Mouse (Mus musculus) liver, adult 2 months (tissue): ENCODE measurements around the gene Spata9. TPM values are rescaled to one million over a fixed set of nuclear protein-coding genes. Genes with fewer than 3 reads are reported as not detected.

Source experiments
- DNase-seq: peaks from one replicate; pipeline ENCODE4 v3.0.0-alpha.2; 2011; ENCODE audit warnings: low read depth, low spot score; ENCODE audit errors: extremely low read depth
- H3K27ac ChIP-seq: fragments of 200-500 bp; replicated peaks from 2 replicates; pipeline ENCODE4 v1.5.1; 2012; ENCODE audit warnings: low read depth, mild to moderate bottlenecking, control low read depth, inconsistent platforms, low read length; ENCODE audit not compliant: insufficient read depth
- H3K27me3 ChIP-seq: fragments of 200-500 bp; 2 replicates; pipeline ENCODE4 v1.6.1; 2012; ENCODE audit warnings: mild to moderate bottlenecking, moderate library complexity, low read length, inconsistent platforms; ENCODE audit not compliant: control insufficient read depth, insufficient read depth
- H3K36me3 ChIP-seq: fragments of 200-500 bp; 2 replicates; pipeline ENCODE4 v1.6.1; 2012; ENCODE audit warnings: low read length, inconsistent platforms; ENCODE audit not compliant: control insufficient read depth, insufficient read depth
- H3K4me1 ChIP-seq: fragments of 200-500 bp; 2 replicates; pipeline ENCODE4 v1.6.1; 2011; ENCODE audit warnings: low read length; ENCODE audit not compliant: control insufficient read depth, insufficient read depth
- H3K4me3 ChIP-seq: fragments of 200-500 bp; 2 replicates; pipeline ENCODE4 v1.5.1; 2011; ENCODE audit warnings: low read depth, mild to moderate bottlenecking, control low read depth, low read length, moderate library complexity; ENCODE audit not compliant: insufficient read depth
- H3K79me2 ChIP-seq: fragments of 200-500 bp; 2 replicates; pipeline ENCODE4 v1.6.1; 2012; ENCODE audit warnings: inconsistent platforms, mild to moderate bottlenecking, low read length, moderate library complexity; ENCODE audit not compliant: control insufficient read depth, insufficient read depth
- H3K9ac ChIP-seq: fragments of 200-500 bp; 2 replicates; pipeline ENCODE4 v1.6.1; 2012; ENCODE audit warnings: low read depth, mild to moderate bottlenecking, control low read depth, inconsistent platforms, low read length
- CTCF ChIP-seq: fragments of 200-500 bp; IDR thresholded peaks from 2 replicates; pipeline ENCODE4 v1.5.1; 2011; ENCODE audit warnings: low read depth, low read length, control low read depth
- POLR2A ChIP-seq: fragments of 200-500 bp; IDR thresholded peaks from 2 replicates; pipeline ENCODE4 v1.6.1; 2011; ENCODE audit warnings: low read length, control low read depth; ENCODE audit not compliant: insufficient read depth; ENCODE audit errors: extremely low read depth
- WGBS: fragments of 180-500 bp; shearing (Covaris S2); methylation state at CpG from one replicate; pipeline ENCODE4 v1.1.7; 2018; 5-methylcytosine and 5-hydroxymethylcytosine counted together
- polyA plus RNA-seq: library from polyadenylated mRNA; depleted of rRNA; stranded (reverse); fragments of >200 nt; gene quantifications from 2 replicates; pipeline ENCODE4 v1.2.3, GENCODE M21; 2012; rRNA removed
- total RNA-seq: library from RNA; depleted of rRNA; stranded (reverse); fragments of >200 nt; gene quantifications from 2 replicates; pipeline ENCODE4 v1.2.3, GENCODE M21; 2014; rRNA removed

Gene Spata9
- total and polyA plus RNA-seq, 2 experiments = not detected

GRCm38 (mm10) chr13:76021782-76022181 lies 54.8 kb downstream of the Spata9 start:
- H3K4me3 ChIP-seq = no peak overlapping the region
- no peak overlapping the region for H3K27ac ChIP-seq
- peaks cover under 1% of the 10 kb centered on the region; the same call in 1 of the 2 replicates for H3K79me2 ChIP-seq
- TF ChIP-seq POLR2A = no peak
- TF ChIP-seq CTCF = no peak
- H3K27me3 ChIP-seq = no peaks in the 10 kb centered on the region
- no peaks in the 10 kb centered on the region; the same call in 1 of the 2 replicates for H3K4me1 ChIP-seq
- H3K9ac ChIP-seq = no peak overlapping the region
- no peaks in the 10 kb centered on the region for H3K36me3 ChIP-seq
- no peak for DNase-seq
- 98% methylated on average over 2 of the region's 2 CpGs for WGBS

GRCm38 (mm10) chr13:76024588-76024987 lies 57.6 kb downstream of the Spata9 start:
- H3K9ac ChIP-seq = no peak overlapping the region
- WGBS = 61% methylated on average over 3 of the region's 3 CpGs
- H3K27me3 ChIP-seq = no peaks in the 10 kb centered on the region
- no peak for TF ChIP-seq POLR2A
- H3K79me2 ChIP-seq = no peaks in the 10 kb centered on the region
- H3K4me1 ChIP-seq = no peaks in the 10 kb centered on the region
- H3K27ac ChIP-seq = no peak overlapping the region
- H3K4me3 ChIP-seq = no peak overlapping the region
- DNase-seq = no peak
- H3K36me3 ChIP-seq = no peaks in the 10 kb centered on the region

- no peak for TF ChIP-seq CTCF
- TF ChIP-seq POLR2A = no peak
- no peak for DNase-seq
These were observed 75.5 kb downstream of the Spata9 start for GRCm38 (mm10) chr13:76042455-76042854.

GRCm38 (mm10) chr13:76044971-76045370 lies 78.0 kb downstream of the Spata9 start:
- no peak for DNase-seq
- TF ChIP-seq CTCF (no peak), POLR2A (no peak)
- H3K79me2 ChIP-seq = no peaks in the 10 kb centered on the region
- no peak overlapping the region for H3K4me3 ChIP-seq
- no peak overlapping the region for H3K27ac ChIP-seq
- no peaks in the 10 kb centered on the region for H3K36me3 ChIP-seq
- no peaks in the 10 kb centered on the region for H3K4me1 ChIP-seq
- no peak overlapping the region for H3K9ac ChIP-seq
- no peaks in the 10 kb centered on the region for H3K27me3 ChIP-seq

More at GRCm38 (mm10) chr13:76042455-76042854, 75.5 kb downstream of the Spata9 start:
- WGBS = 44% methylated on average over 1 of the region's 1 CpGs
- H3K9ac ChIP-seq = no peak overlapping the region
- no peak overlapping the region for H3K4me3 ChIP-seq
- H3K79me2 ChIP-seq = no peaks in the 10 kb centered on the region
- no peaks in the 10 kb centered on the region for H3K4me1 ChIP-seq
- no peak overlapping the region for H3K27ac ChIP-seq
- no peaks in the 10 kb centered on the region for H3K36me3 ChIP-seq
- H3K27me3 ChIP-seq = no peaks in the 10 kb centered on the region

Other genes starting within 250 kb of the Spata9 start
- gene Glrx, start 127.3 kb upstream of the Spata9 start, total RNA-seq = 63.6 and 86.8 TPM in 2 replicates
- 41.4 and 59.6 TPM in 2 replicates for gene Glrx, start 127.3 kb upstream of the Spata9 start, polyA plus RNA-seq
- gene Rhobtb3, start 23.2 kb upstream of the Spata9 start, total RNA-seq = 4.3 and 8.5 TPM in 2 replicates
- 1.6 and 1.7 TPM in 2 replicates for gene Rhobtb3, start 23.2 kb upstream of the Spata9 start, polyA plus RNA-seq
- gene Rfesd, start 51.6 kb downstream of the Spata9 start, total RNA-seq = 10.7 and 15.1 TPM in 2 replicates
- gene Rfesd, start 51.6 kb downstream of the Spata9 start, polyA plus RNA-seq = 4.1 and 6.2 TPM in 2 replicates
- gene Gpr150, start 89.8 kb downstream of the Spata9 start, total RNA-seq = not detected in 2 replicates
- not detected in 2 replicates for gene Gpr150, start 89.8 kb downstream of the Spata9 start, polyA plus RNA-seq
- gene Arsk, start 131.5 kb downstream of the Spata9 start, total RNA-seq = 6.4 and 7.7 TPM in 2 replicates
- 2.7 TPM in 2 replicates for gene Arsk, start 131.5 kb downstream of the Spata9 start, polyA plus RNA-seq
- 13.3 and 14.5 TPM in 2 replicates for gene Ttc37, start 131.6 kb downstream of the Spata9 start, total RNA-seq
- 4.0 and 4.8 TPM in 2 replicates for gene Ttc37, start 131.6 kb downstream of the Spata9 start, polyA plus RNA-seq